Mouse (Mus musculus) myocyte (in vitro differentiated cells): ENCODE measurements around the gene Gramd1b. TPM values are rescaled to one million over a fixed set of nuclear protein-coding genes. Genes with fewer than 3 reads are reported as not detected.
A peak's percentile ranks its signal among the peaks of the same experiment; 100 is the strongest.

Experiments used
- H3K27me3 ChIP-seq: one replicate; pipeline ENCODE4 v1.6.1; 2011; ENCODE audit not compliant: control insufficient read depth, insufficient read depth, insufficient read length
- H3K36me3 ChIP-seq: one replicate; pipeline ENCODE4 v1.6.1; 2011; ENCODE audit not compliant: control insufficient read depth, insufficient read depth
- H3K4me2 ChIP-seq: one replicate; pipeline ENCODE4 v1.6.1; 2011; ENCODE audit warnings: low read depth, control low read depth
- H3K4me3 ChIP-seq: one replicate; pipeline ENCODE4 v1.5.1; 2011; ENCODE audit warnings: mild to moderate bottlenecking, control low read depth, moderate library complexity
- H3K79me2 ChIP-seq: one replicate; pipeline ENCODE4 v1.6.1; 2011; ENCODE audit not compliant: control insufficient read depth, insufficient read depth
- H3ac ChIP-seq: one replicate; pipeline ENCODE4 v1.6.1; 2011; ENCODE audit not compliant: control insufficient read depth, insufficient read length
- CEBPB ChIP-seq: IDR thresholded peaks from 2 replicates; pipeline ENCODE4 v1.6.1; 2011; ENCODE audit warnings: mild to moderate bottlenecking, moderate library complexity; ENCODE audit not compliant: poor library complexity, insufficient read depth, severe bottlenecking
- E2F4 ChIP-seq: IDR thresholded peaks from one replicate; pipeline ENCODE4 v1.6.1; 2011; ENCODE audit warnings: mild to moderate bottlenecking, control low read depth, moderate library complexity; ENCODE audit not compliant: insufficient read depth
- MAX ChIP-seq: IDR thresholded peaks from one replicate; pipeline ENCODE4 v1.6.1; 2011; ENCODE audit warnings: low read depth, mild to moderate bottlenecking, control low read depth
- MYOD1 ChIP-seq, 3 experiments: IDR thresholded peaks; one replicate each; pipeline ENCODE4 v1.6.1; 2011; ENCODE audit warnings: control low read depth in 2 of 3, low read depth in 2 of 3, mild to moderate bottlenecking in 2 of 3, moderate library complexity in 1 of 3; ENCODE audit not compliant: insufficient read length in 2 of 3, control insufficient read depth in 1 of 3
- MYOG ChIP-seq, 3 experiments: IDR thresholded peaks; one replicate each; pipeline ENCODE4 v1.6.1; 2011; ENCODE audit warnings: control low read depth in 2 of 3, low read depth in 2 of 3, mild to moderate bottlenecking in 2 of 3; ENCODE audit not compliant: insufficient read length in 2 of 3, control insufficient read depth in 1 of 3, insufficient read depth in 1 of 3
- POLR2A ChIP-seq: IDR thresholded peaks from one replicate; pipeline ENCODE4 v1.6.1; 2011; ENCODE audit warnings: low read depth, mild to moderate bottlenecking, control low read depth, moderate library complexity; ENCODE audit not compliant: insufficient read length
- POLR2AphosphoS2 ChIP-seq: IDR thresholded peaks from one replicate; pipeline ENCODE4 v1.6.1; 2011; ENCODE audit warnings: low read depth, control low read depth; ENCODE audit not compliant: insufficient read length
- REST ChIP-seq: IDR thresholded peaks from one replicate; pipeline ENCODE4 v1.6.1; 2011; ENCODE audit warnings: mild to moderate bottlenecking, control low read depth, moderate library complexity; ENCODE audit not compliant: insufficient read depth, insufficient read length
- SRF ChIP-seq: IDR thresholded peaks from one replicate; pipeline ENCODE4 v1.6.1; 2011; ENCODE audit warnings: low read depth; ENCODE audit not compliant: control insufficient read depth, insufficient read length
- TCF12 ChIP-seq: IDR thresholded peaks from one replicate; pipeline ENCODE4 v1.6.1; 2011; ENCODE audit warnings: mild to moderate bottlenecking, control low read depth; ENCODE audit not compliant: poor library complexity, insufficient read depth, severe bottlenecking
- TCF3 ChIP-seq: IDR thresholded peaks from one replicate; pipeline ENCODE4 v1.6.1; 2011; ENCODE audit warnings: low read depth, control low read depth; ENCODE audit not compliant: insufficient read length
- USF1 ChIP-seq: IDR thresholded peaks from one replicate; pipeline ENCODE4 v1.6.1; 2011; ENCODE audit warnings: low read depth, mild to moderate bottlenecking, control low read depth, moderate library complexity
- polyA plus RNA-seq: library from polyadenylated mRNA; unstranded; fragments of >200 nt; fragmentation: generic; extraction: Trizol; gene quantifications from one replicate; pipeline ENCODE4 v1.2.1, GENCODE M21; 2012; ENCODE audit warnings: missing spikeins

The Gramd1b gene
- polyA plus RNA-seq, 1 experiment: 33.9 TPM

GRCm38 (mm10) chr9:40455336-40456185, 75.6 kb downstream of the Gramd1b start:
- Histone ChIP-seq H3K79me2 (peaks cover 21% of the 10 kb centered on the region), H3K27me3 (no peaks in the 10 kb centered on the region), H3K4me2 (peak overlapping the region; percentile 66), H3ac (peak overlapping the region; percentile 22), H3K4me3 (peak overlapping the region; percentile 66), H3K36me3 (no peaks in the 10 kb centered on the region)
- TF ChIP-seq SRF: no peak
- TF ChIP-seq POLR2A: peak; percentile 30

- H3K79me2 ChIP-seq: peaks cover 21% of the 10 kb centered on the region
- peak overlapping the region; percentile 22 for H3ac ChIP-seq
- TF ChIP-seq USF1 (no peak), MAX (no peak), SRF (no peak), E2F4 (no peak), TCF12 (no peak), MYOD1 (IDR thresholded peaks at IDR 0.05; ENCODE audit: control insufficient read depth in 1 of 3, insufficient read length in 2 of 3, low read depth in 2 of 3) (no peak), REST (no peak), POLR2AphosphoS2 (no peak), TCF3 (no peak), POLR2A (no peak), CEBPB (no peak), MYOG (IDR thresholded peaks at IDR 0.05; ENCODE audit: control insufficient read depth in 1 of 3, insufficient read depth in 1 of 3, insufficient read length in 2 of 3, low read depth in 2 of 3) (no peak)
- H3K27me3 ChIP-seq: no peaks in the 10 kb centered on the region
- no peaks in the 10 kb centered on the region for H3K36me3 ChIP-seq
- peak overlapping the region; percentile 66 for H3K4me2 ChIP-seq
- peak overlapping the region; percentile 66 for H3K4me3 ChIP-seq
Measured at GRCm38 (mm10) chr9:40455020-40455335, 76.2 kb downstream of the Gramd1b start.

GRCm38 (mm10) chr9:40453889-40454288, 77.3 kb downstream of the Gramd1b start:
- H3K79me2 ChIP-seq: peaks cover 21% of the 10 kb centered on the region
- no peak for TF ChIP-seq E2F4
- TF ChIP-seq TCF12: no peak
- no peak for TF ChIP-seq SRF
- TF ChIP-seq REST: no peak
- TF ChIP-seq MYOD1 (IDR thresholded peaks at IDR 0.05; ENCODE audit: control insufficient read depth in 1 of 3, insufficient read length in 2 of 3, low read depth in 2 of 3): no peak
- TF ChIP-seq USF1: no peak
- no peak for TF ChIP-seq CEBPB
- no peak overlapping the region for H3ac ChIP-seq
- peak overlapping the region; percentile 66 for H3K4me3 ChIP-seq
- H3K36me3 ChIP-seq: no peaks in the 10 kb centered on the region
- H3K27me3 ChIP-seq: no peaks in the 10 kb centered on the region
- H3K4me2 ChIP-seq: peak overlapping the region; percentile 66

- Histone ChIP-seq H3ac (no peak overlapping the region), H3K36me3 (no peaks in the 10 kb centered on the region), H3K79me2 (peaks cover 37% of the 10 kb centered on the region), H3K4me3 (peak overlapping the region; percentile 66), H3K27me3 (no peaks in the 10 kb centered on the region), H3K4me2 (peak overlapping the region; percentile 66)
- no peak for TF ChIP-seq POLR2AphosphoS2
- TF ChIP-seq REST: no peak
- no peak for TF ChIP-seq CEBPB
Measured at GRCm38 (mm10) chr9:40452208-40452607, 79.0 kb downstream of the Gramd1b start.

- H3K79me2 ChIP-seq: peaks cover 50% of the 10 kb centered on the region
- H3K36me3 ChIP-seq: no peaks in the 10 kb centered on the region
- H3K4me2 ChIP-seq: peak overlapping the region; percentile 68
- no peak overlapping the region for H3K4me3 ChIP-seq
- TF ChIP-seq POLR2AphosphoS2 (no peak), MYOD1 (IDR thresholded peaks at IDR 0.05; ENCODE audit: control insufficient read depth in 1 of 3, insufficient read length in 2 of 3, low read depth in 2 of 3) (no peak), MAX (no peak), SRF (no peak)
- no peak overlapping the region for H3ac ChIP-seq
- no peaks in the 10 kb centered on the region for H3K27me3 ChIP-seq
Measured at GRCm38 (mm10) chr9:40450776-40451175, 80.4 kb downstream of the Gramd1b start.
